Mouse (Mus musculus): ENCODE measurements around the gene Tbc1d22a. TPM values are rescaled to one million over a fixed set of nuclear protein-coding genes. Genes with fewer than 3 reads are reported as not detected.

Gene Tbc1d22a
- polyA plus RNA-seq, 1 experiment from 2014 or later = 11.6 TPM

DNA sequence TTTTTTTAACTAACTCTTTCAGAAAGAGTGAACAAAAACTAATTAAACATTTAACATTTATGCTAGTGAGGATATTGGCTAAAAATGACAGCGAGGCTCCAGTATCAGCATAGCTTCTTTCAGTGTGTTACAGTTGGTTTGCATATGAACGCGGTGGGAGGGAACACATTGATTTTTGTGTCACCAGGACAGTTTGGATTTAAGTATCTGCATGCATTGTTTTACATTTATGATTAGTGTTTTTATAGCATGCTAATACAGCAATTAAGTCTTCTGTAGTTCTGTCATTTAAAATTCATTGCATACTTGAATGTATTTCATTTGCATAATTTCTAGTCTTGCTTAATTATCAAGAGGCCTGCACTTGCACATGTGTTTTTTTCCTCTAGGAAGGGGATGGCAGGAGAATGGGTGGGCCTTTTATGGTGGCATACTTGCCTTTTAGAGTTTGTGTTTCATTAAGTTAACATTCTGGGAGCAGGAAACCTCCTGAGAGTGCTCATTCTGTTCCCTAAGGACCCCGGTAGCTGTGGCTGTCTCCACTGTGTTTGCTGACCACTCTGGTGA is 81.5 kb downstream of the Tbc1d22a start:
- Histone ChIP-seq H3K4me2 (ENCODE audit: low read length) (no peak overlapping the region), H3K27ac (ENCODE audit: low read length) (0 out of 2 replicates have a peak overlapping the region, but pooled peaks have one; percentile 8), H3K9me3 (ENCODE audit: control insufficient read depth, low read length) (no peaks in the 10 kb centered on the region), H3K4me1 (replicated peaks; ENCODE audit: control insufficient read depth, insufficient read depth, low read length) (peaks cover 22% of the 10 kb centered on the region), H3K36me3 (ENCODE audit: control insufficient read depth, insufficient read depth) (no peaks in the 10 kb centered on the region), H3K27me3 (replicated peaks; ENCODE audit: control insufficient read depth, insufficient read depth, low read length) (no peaks in the 10 kb centered on the region), H3K4me3 (replicated peaks; ENCODE audit: low read length) (no peak overlapping the region), H3K9ac (replicated peaks; ENCODE audit: low read depth, low read length) (no peak overlapping the region)
- WGBS = 35% methylated on average over 4 of the region's 4 CpGs
- ATAC-seq = peak; percentile 87

DNA sequence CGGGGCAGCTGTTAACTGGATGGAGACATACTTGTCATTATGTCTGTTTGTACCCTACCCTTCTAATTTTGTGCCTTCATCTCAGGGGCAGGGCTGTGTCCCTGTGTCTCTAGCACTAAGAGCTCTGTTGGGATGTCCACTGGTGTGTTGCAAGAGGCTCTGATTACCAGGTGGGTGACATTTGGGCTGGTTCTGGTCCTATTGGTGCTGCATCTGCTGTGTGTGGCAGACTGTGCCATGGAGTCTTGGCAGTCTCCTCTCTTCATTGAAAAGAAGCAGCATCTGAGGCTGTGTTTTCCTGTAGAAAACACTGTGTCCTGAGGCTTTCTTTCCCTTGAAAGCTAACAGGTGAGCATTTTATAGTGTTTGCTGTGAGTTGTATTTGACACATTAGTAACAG is 83.0 kb downstream of the Tbc1d22a start:
- Histone ChIP-seq H3K27ac (ENCODE audit: low read length) (no peak overlapping the region), H3K4me3 (replicated peaks; ENCODE audit: low read length) (no peak overlapping the region), H3K27me3 (replicated peaks; ENCODE audit: control insufficient read depth, insufficient read depth, low read length) (no peaks in the 10 kb centered on the region), H3K9me3 (ENCODE audit: control insufficient read depth, low read length) (no peaks in the 10 kb centered on the region), H3K4me2 (ENCODE audit: low read length) (no peak overlapping the region), H3K4me1 (replicated peaks; ENCODE audit: control insufficient read depth, insufficient read depth, low read length) (peaks cover 22% of the 10 kb centered on the region), H3K36me3 (ENCODE audit: control insufficient read depth, insufficient read depth) (no peaks in the 10 kb centered on the region), H3K9ac (replicated peaks; ENCODE audit: low read depth, low read length) (no peak overlapping the region)
- WGBS = 100% methylated on average over 1 of the region's 1 CpGs
- ATAC-seq = no peak

DNA sequence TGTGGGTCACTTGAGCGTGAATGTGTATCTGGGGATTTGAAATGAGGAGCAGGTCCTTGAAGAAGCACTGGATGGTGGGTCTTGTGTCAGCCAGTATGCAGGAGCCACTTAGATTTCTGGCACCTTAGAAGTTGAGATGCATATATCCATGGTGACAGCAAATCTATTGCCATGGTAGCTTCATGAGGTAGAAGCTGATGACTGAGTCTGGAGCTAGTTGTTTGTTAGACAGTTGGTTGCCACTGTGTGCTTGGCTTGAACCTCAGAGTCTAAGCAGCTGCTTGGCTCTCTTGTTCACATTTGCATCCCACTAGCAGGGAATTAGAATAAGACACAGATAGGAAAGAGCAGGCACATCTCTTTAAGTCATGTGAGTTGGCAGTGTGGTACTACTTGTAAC is 89.6 kb downstream of the Tbc1d22a start:
- Histone ChIP-seq H3K9me3 (ENCODE audit: control insufficient read depth, low read length) (no peaks in the 10 kb centered on the region), H3K36me3 (ENCODE audit: control insufficient read depth, insufficient read depth) (no peaks in the 10 kb centered on the region), H3K4me3 (replicated peaks; ENCODE audit: low read length) (no peak overlapping the region), H3K27ac (ENCODE audit: low read length) (no peak overlapping the region), H3K4me2 (ENCODE audit: low read length) (no peak overlapping the region), H3K4me1 (replicated peaks; ENCODE audit: control insufficient read depth, insufficient read depth, low read length) (no peaks in the 10 kb centered on the region), H3K9ac (replicated peaks; ENCODE audit: low read depth, low read length) (no peak overlapping the region), H3K27me3 (replicated peaks; ENCODE audit: control insufficient read depth, insufficient read depth, low read length) (no peaks in the 10 kb centered on the region)
- ATAC-seq = no peak
- WGBS = 95% methylated on average over 1 of the region's 1 CpGs

DNA sequence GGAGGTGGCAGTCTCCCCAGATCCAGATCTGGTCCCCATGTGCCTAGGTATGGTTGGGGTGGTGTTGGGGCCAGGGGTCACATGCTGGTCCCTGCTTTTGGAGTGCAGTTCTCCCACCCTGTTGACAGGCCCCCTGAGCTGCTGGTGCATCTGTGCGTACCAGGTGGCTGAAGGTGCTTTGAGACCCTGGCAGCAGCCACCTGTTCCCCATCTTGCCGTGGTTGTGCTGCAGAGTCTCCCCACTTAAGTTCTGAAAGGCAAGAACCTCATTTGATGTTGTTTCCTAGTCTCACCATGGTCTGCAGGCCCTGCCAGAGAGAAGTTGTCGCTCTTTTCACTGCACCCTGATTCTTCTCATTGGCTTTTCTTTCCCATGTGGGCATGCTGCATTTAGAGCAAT is 90.6 kb downstream of the Tbc1d22a start:
- H3K36me3 ChIP-seq (ENCODE audit: control insufficient read depth, insufficient read depth) = no peaks in the 10 kb centered on the region
- no peaks in the 10 kb centered on the region for H3K9me3 ChIP-seq (ENCODE audit: control insufficient read depth, low read length)
- no peak overlapping the region for H3K4me3 ChIP-seq (replicated peaks; ENCODE audit: low read length)
- WGBS = 89% methylated on average over 3 of the region's 3 CpGs
- no peak overlapping the region for H3K9ac ChIP-seq (replicated peaks; ENCODE audit: low read depth, low read length)
- H3K4me1 ChIP-seq (replicated peaks; ENCODE audit: control insufficient read depth, insufficient read depth, low read length) = no peaks in the 10 kb centered on the region; the same call in 1 of the 2 replicates
- no peak overlapping the region for H3K27ac ChIP-seq (ENCODE audit: low read length)
- no peaks in the 10 kb centered on the region for H3K27me3 ChIP-seq (replicated peaks; ENCODE audit: control insufficient read depth, insufficient read depth, low read length)
- no peak overlapping the region for H3K4me2 ChIP-seq (ENCODE audit: low read length)
- ATAC-seq = no peak

DNA sequence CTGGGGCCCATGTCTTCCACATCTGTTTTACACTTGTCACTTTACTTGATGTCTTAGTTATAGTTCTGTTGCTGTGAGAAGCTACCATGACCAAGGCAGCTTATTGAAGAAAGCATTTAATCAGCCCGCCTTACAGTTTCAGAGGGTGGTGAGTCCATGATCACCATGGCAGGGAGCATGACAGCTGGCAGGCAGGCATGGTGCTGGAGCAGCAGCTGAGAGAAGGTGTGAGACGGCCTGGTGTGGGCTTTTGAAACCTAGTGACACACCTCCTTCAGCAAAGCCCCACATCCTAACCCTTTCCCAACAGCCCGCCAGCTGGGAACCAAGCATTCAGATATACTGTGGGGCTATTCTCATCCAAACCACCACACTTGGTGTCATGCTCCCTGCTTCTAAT is 91.0 kb downstream of the Tbc1d22a start:
- Histone ChIP-seq H3K9ac (replicated peaks; ENCODE audit: low read depth, low read length) (no peak overlapping the region), H3K4me1 (replicated peaks; ENCODE audit: control insufficient read depth, insufficient read depth, low read length) (no peaks in the 10 kb centered on the region; the same call in 1 of the 2 replicates), H3K4me3 (replicated peaks; ENCODE audit: low read length) (no peak overlapping the region), H3K36me3 (ENCODE audit: control insufficient read depth, insufficient read depth) (no peaks in the 10 kb centered on the region), H3K9me3 (ENCODE audit: control insufficient read depth, low read length) (no peaks in the 10 kb centered on the region), H3K4me2 (ENCODE audit: low read length) (no peak overlapping the region), H3K27me3 (replicated peaks; ENCODE audit: control insufficient read depth, insufficient read depth, low read length) (no peaks in the 10 kb centered on the region), H3K27ac (ENCODE audit: low read length) (no peak overlapping the region)
- 73% methylated on average over 3 of the region's 3 CpGs for WGBS
- ATAC-seq = no peak

DNA sequence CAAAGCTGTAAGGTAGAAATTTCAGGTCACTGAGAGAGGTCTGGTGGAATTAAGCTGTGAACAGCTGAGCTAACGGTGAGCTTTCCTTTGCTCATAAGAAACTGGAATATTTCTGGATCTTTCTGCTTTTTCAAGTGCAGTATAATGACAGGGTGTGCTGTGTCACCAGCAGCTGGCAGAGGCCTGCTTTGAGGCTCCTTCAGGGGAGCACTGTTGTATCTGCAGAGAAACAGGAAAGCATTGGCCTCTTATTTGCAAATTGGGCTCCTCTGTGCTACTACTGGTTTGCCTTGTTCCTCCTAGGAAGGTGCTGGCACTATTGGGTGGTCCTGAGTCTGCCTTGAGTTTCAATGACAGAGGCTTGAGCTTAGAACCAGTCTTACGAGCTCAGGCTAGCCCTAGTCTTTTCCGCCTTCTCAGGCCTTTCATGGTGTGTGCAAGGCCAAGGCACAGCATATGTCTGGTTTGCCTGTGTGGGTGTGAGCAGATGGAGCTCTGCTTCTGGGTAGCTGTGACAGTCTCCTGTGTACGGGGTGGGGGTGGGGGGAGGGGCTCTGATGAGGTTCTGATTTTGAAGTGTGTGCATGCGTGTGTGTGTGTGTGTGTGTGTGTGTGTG is 95.1 kb downstream of the Tbc1d22a start:
- Histone ChIP-seq H3K9ac (replicated peaks; ENCODE audit: low read depth, low read length) (no peak overlapping the region), H3K4me3 (replicated peaks; ENCODE audit: low read length) (no peak overlapping the region), H3K27ac (ENCODE audit: low read length) (no peak overlapping the region), H3K36me3 (ENCODE audit: control insufficient read depth, insufficient read depth) (peaks cover 6% of the 10 kb centered on the region), H3K4me2 (ENCODE audit: low read length) (no peak overlapping the region), H3K27me3 (replicated peaks; ENCODE audit: control insufficient read depth, insufficient read depth, low read length) (no peaks in the 10 kb centered on the region), H3K9me3 (ENCODE audit: control insufficient read depth, low read length) (no peaks in the 10 kb centered on the region), H3K4me1 (replicated peaks; ENCODE audit: control insufficient read depth, insufficient read depth, low read length) (no peaks in the 10 kb centered on the region; the same call in 1 of the 2 replicates)
- peak; percentile 54 for ATAC-seq
- WGBS = 72% methylated on average over 5 of the region's 5 CpGs

DNA sequence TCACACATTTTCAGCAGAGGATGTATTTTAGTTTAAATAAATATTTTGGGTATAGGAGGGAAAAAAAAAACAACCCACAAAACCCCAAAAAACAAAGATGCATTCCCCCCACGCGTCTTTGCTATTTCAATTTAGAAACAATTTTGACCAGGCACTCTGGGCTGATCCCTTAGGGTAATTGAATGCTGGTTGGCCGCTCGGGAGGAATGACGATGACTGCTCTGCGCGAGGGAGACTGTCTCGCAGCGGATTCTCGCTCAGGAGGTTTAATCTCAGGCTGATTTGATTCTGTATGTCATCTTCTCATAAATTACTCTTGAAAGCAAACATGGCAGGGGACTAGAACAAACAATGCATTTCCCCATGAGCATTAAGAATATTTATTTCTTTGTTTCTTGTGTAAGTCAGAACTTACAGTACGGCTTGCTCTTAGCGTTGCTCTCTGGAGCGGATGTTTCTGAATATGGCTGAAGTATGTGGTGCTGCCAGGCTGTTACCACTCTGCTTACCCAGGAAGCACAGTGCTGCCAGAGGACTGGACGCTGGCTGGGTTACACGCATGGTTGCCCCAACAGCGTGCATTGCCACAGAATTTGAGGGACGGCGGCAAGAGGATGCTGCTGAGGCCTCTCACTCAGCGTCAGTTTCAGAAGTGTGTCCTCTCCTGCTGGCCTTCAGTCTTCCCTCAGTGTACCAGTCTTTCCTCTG is 106.7 kb downstream of the Tbc1d22a start:
- H3K27me3 ChIP-seq (replicated peaks; ENCODE audit: control insufficient read depth, insufficient read depth, low read length) = no peaks in the 10 kb centered on the region
- 0 out of 2 replicates have a peak, but pooled peaks cover 2% of the 10 kb centered on the region for H3K9me3 ChIP-seq (ENCODE audit: control insufficient read depth, low read length)
- 76% methylated on average over 19 of the region's 19 CpGs for WGBS
- no peak overlapping the region for H3K9ac ChIP-seq (replicated peaks; ENCODE audit: low read depth, low read length)
- H3K4me2 ChIP-seq (ENCODE audit: low read length) = no peak overlapping the region
- no peaks in the 10 kb centered on the region for H3K4me1 ChIP-seq (replicated peaks; ENCODE audit: control insufficient read depth, insufficient read depth, low read length)
- H3K27ac ChIP-seq (ENCODE audit: low read length) = no peak overlapping the region
- H3K4me3 ChIP-seq (replicated peaks; ENCODE audit: low read length) = no peak overlapping the region
- H3K36me3 ChIP-seq (ENCODE audit: control insufficient read depth, insufficient read depth) = no peaks in the 10 kb centered on the region
- no peak for ATAC-seq

DNA sequence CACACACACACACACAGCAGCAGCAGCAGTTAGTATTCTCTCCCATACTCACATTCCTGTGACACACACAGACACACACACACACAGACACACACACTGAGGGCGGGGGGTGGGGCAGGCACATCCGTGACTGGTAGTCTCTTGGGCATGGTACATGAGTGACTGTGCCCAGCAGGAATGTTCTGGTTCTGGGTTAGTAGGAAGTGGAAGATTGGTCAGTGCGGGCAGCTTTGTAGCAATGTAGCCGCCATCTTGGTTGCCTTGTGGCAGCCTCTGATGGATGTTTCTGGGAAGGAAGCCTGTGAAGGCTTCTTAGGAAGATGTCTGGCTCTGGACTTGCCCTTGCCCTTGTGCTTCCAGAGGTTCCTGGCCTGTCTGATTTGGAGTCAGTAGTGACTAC is 112.1 kb downstream of the Tbc1d22a start:
- no peak for ATAC-seq
- no peak overlapping the region for H3K4me3 ChIP-seq (replicated peaks; ENCODE audit: low read length)
- H3K9ac ChIP-seq (replicated peaks; ENCODE audit: low read depth, low read length) = no peak overlapping the region
- H3K36me3 ChIP-seq (ENCODE audit: control insufficient read depth, insufficient read depth) = no peaks in the 10 kb centered on the region
- peaks cover 26% of the 10 kb centered on the region for H3K4me1 ChIP-seq (replicated peaks; ENCODE audit: control insufficient read depth, insufficient read depth, low read length)
- H3K27ac ChIP-seq (ENCODE audit: low read length) = no peak overlapping the region
- no peak overlapping the region for H3K4me2 ChIP-seq (ENCODE audit: low read length)
- WGBS = 86% methylated on average over 4 of the region's 4 CpGs
- no peaks in the 10 kb centered on the region for H3K9me3 ChIP-seq (ENCODE audit: control insufficient read depth, low read length)
- H3K27me3 ChIP-seq (replicated peaks; ENCODE audit: control insufficient read depth, insufficient read depth, low read length) = no peaks in the 10 kb centered on the region

DNA sequence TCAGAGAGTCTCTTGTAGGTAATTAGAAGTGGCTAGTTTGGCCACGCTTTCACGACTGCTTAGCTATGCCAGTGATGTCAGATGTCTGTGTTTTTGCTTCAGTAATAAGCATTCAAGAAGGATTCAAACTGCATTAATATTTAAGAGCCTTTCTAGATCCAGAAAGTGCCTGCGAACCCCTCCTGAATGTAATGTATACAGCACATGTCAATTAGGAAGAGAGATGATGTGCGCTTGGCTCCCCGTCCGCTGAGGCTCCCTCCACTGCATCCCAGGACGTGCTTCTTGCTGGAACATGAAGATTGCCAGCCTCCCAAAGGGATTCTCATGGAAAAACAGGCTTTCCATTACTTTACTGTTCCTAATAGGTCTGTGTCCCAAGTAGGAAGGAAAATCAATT is 115.7 kb downstream of the Tbc1d22a start:
- ATAC-seq = peak; percentile 56; the same call in 1 of the 2 replicates
- Histone ChIP-seq H3K4me1 (replicated peaks; ENCODE audit: control insufficient read depth, insufficient read depth, low read length) (peaks cover 34% of the 10 kb centered on the region), H3K36me3 (ENCODE audit: control insufficient read depth, insufficient read depth) (no peaks in the 10 kb centered on the region), H3K4me3 (replicated peaks; ENCODE audit: low read length) (no peak overlapping the region), H3K27me3 (replicated peaks; ENCODE audit: control insufficient read depth, insufficient read depth, low read length) (no peaks in the 10 kb centered on the region), H3K4me2 (ENCODE audit: low read length) (no peak overlapping the region), H3K9ac (replicated peaks; ENCODE audit: low read depth, low read length) (no peak overlapping the region), H3K27ac (ENCODE audit: low read length) (no peak overlapping the region), H3K9me3 (ENCODE audit: control insufficient read depth, low read length) (no peaks in the 10 kb centered on the region)
- 21% methylated on average over 7 of the region's 7 CpGs for WGBS
